Mouse (Mus musculus) G1E (cell line): ENCODE results near the gene Med24.

Experiments
- CTCF ChIP-seq: IDR thresholded peaks from 2 replicates; pipeline ENCODE4 v1.5.1; 2012; ENCODE audit warnings: low read depth, low read length, inconsistent platforms, mixed read lengths
- GATA1 ChIP-seq: IDR thresholded peaks from 2 replicates; pipeline ENCODE4 v1.6.1; 2012; ENCODE audit warnings: borderline replicate concordance, low read length, inconsistent platforms, mixed read lengths
- GATA2 ChIP-seq: IDR thresholded peaks from 2 replicates; pipeline ENCODE4 v1.6.1; 2012; ENCODE audit warnings: low read depth, low read length, inconsistent platforms, borderline replicate concordance
- TAL1 ChIP-seq: conservative IDR thresholded peaks from 2 replicates; pipeline ENCODE4 v1.6.1; 2012; ENCODE audit warnings: low read depth, low read length, inconsistent platforms, mixed read lengths

- TF ChIP-seq CTCF (no peak), TAL1 (no peak), GATA1 (no peak), GATA2 (no peak)
These were observed 18.2 kb downstream of the Med24 start for GRCm38 (mm10) chr11:98711046-98711434.
